Mouse (Mus musculus) frontal cortex, postnatal 10 days (tissue): ENCODE results near the gene Marco.

Experiments used
- DNase-seq, 2 experiments: peaks; one replicate each; pipeline ENCODE4 v3.0.0; 2022; ENCODE audit warnings: low spot score in 2 of 2, mixed read lengths in 1 of 2

Gene Marco

DNA sequence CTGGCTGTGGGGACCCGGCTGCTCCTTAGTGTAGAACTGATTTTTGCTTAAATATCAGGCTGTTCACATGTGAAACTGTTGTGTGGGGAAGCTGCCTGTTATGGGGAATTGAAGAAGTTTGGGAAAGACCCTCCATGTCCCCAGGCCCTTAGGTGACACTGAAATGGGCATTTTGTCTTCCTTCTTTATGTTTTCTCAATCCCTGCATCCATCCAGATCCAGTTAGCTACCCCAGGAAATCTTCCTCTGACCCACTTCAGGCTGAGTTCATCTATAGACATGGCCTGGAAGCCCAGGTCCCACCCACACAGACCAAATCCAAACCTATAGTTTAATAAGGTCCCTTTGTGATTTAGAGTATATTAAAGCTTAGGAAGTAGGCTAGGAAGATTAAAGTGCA is at the start of gene Marco:
Gene Marco (minus strand): TSS at position 101 of the 400 bp plus-strand sequence.
- DNase-seq: no peak

- no peak for DNase-seq
These were observed 34.7 kb upstream of the Marco start for GRCm38 (mm10) chr1:120539506-120540029.

- DNase-seq: no peak
These were observed 32.2 kb upstream of the Marco start for GRCm38 (mm10) chr1:120536998-120537397.

DNA sequence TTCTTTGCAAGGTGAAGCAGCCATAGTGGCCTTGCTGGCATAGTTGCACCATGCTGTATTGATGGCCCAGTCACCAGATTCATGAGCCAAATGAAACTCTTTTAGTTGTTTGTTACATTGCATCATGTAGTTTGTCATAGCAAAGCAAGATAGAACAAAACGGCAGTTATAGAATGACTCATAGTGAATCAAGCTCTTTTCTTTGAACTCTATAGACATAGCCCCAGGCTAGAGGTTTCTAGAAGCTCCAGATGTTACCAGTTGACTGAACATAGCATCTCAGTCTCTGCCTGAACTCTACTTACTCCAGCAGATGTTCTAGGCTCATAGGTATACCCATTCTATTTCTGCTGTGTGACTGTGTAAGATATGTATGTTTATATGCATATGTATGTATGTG is 31.1 kb upstream of the Marco start:
- no peak for DNase-seq

DNA sequence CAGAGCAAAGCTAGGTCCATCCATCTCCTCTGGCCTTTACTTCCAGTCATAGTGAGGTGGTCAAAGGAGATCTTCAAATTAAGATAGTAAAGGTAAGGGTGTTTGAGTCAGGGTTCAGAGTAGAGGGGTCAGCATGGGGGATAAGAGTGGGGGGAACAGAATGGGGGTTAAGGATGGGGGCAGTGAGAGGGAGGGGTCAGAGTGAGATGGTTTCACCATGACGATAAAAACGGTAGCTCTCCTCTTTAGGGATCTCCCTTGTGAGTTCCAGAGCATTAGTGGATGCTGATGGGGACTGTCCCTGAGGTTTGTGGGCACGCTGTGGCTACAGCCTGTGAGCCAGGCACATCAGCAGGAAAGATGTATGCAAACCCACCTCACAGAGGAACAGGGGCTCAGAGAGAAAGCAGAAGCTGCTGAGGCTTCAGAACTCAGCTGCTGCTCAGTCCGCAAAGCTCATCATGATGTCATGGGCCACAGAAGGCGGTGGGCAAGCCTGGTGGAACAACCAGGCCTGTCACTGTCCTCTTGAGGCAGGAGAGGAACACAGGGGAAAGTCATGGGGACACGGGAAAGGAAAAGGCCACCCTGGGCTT is 27.6 kb upstream of the Marco start:
- no peak for DNase-seq

GRCm38 (mm10) chr1:120531770-120532169 is 26.9 kb upstream of the Marco start:
- DNase-seq: no peak

DNA sequence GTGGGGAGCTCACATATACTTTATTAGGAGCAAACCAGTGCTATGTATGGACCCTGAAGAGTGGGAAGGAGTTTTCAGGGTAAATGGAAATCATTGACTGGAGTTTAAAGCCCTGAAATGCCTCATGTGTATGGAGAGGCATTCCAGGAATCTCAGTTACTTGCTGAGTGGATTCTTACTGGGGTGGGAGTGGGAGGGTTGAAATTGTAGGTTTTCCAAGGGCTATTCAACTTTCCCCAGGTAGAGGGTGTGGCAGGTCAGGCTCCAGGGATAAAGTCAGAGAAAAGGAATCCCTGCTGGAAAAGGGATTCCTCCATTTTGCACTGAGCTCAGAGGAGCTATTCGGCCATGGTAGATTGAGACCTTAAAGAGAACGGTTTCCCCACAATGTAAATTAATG is 25.1 kb upstream of the Marco start:
- DNase-seq: no peak

GRCm38 (mm10) chr1:120517618-120518017 is 12.8 kb upstream of the Marco start:
- DNase-seq: no peak

GRCm38 (mm10) chr1:120510311-120510710 is 5.5 kb upstream of the Marco start:
- DNase-seq: no peak

- no peak for DNase-seq
These were observed 4.2 kb upstream of the Marco start for GRCm38 (mm10) chr1:120508976-120509375.

DNA sequence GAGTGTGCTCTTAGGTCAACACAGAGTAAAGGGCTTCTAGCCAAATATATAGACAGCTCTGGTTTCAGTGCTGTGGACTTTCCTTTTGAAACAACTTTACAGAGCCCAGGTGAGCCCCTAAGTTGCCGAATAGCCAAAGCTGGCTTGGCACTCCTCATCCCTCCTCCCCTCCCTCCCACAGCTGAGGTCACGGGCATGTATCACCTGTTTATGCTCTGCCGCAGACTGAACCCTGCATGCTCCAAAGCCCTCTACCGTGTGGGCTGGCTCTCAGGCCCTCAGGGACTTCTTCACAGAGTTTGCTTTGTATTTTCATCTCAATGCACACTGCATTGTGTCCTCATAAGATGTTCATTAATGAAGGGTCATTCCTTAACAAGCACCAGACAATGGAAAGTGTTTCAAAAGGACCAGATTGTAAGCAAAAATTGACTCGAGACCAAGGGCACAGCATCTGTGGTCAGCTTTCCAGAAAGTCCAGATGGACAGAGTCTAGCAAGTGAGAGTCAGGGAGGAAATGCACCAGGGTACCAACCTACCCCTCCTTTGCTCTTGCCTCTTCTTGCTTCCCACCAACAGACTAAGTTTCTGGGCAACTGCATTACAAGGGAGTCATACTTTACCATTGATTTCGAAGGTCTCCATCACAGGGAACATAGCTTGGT is 646 bp downstream of the Marco start:
- no peak for DNase-seq

- no peak for DNase-seq
These were observed 3.3 kb downstream of the Marco start for GRCm38 (mm10) chr1:120501496-120501895.

DNA sequence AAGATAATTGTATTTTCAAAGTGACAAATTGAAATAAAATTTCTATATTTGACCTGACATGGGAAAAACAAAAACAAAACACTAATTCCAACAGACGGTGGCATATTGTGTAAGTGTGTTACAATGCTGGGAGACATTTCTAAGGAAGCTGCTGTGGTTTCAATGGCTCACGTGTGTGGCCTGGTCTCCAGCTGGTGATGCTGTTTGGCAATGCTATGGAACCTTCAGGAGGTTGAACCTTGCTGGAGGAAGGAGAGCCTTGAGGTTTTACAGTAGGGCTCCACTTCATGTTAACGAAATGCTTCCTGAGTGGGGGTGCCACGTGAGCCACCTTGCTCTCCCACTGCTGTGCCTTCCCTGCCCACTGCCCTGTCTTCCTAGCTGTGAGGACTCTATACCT is 6.8 kb downstream of the Marco start:
- no peak for DNase-seq

DNA sequence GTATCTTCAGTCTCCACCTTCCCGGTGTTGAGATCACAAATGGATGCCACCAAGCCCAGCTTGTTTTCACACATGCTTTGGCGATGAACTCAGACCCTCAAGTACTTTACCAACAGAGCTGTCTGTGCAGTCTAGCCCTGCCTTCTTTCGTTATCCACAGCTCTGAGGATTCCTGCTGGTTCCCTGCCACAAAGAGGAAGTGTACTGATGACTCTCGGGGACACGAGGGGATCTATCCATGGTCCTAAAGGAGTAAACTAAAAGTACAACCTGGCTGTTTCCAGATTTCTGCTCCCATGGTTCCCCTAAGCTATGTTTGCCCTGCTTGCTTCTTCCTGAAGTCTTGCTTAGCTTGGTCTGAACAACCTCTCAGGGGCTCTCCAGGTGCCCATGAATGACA is 23.9 kb downstream of the Marco start:
- DNase-seq: no peak

DNA sequence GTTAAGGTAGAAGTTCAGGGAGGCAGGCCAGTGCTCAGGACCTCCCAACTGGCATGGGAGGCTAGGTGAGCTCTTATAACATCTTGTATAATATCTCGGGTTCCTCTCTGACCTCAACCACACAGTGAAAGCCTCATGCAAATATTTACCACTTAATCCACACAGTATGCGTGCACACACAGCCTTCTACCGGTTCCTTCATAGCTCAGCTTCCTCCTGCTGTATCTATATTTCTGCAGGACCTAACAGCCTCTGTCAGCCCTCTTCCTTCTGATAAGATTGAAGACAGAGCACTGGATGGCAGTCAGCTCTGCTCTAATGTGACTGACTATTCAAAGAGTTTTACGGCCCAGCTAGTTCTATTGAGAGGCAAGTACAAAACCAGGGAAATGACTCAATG is 30.0 kb downstream of the Marco start:
- DNase-seq: no peak

- DNase-seq: peak; percentile 7 to 44
These were observed 35.9 kb downstream of the Marco start for GRCm38 (mm10) chr1:120468891-120469290.

DNA sequence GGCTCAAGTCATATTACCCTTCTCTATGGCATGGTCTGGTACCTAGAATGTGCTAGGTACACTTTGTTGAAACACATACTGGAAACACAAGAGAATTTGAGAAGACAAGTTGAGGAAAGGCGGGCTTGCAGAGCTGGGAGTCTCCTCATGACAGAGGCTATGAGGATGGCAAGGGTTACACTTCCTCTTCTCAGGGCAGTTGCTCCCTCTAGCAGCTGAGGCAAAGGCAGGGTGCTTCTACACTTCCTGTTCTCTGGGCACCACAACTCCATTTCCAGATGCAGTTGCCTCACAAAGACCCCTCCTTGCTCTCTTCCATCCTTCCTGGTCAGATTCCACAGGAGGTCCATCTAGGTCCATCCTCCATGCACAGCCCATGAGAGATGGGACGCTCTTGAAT is 37.5 kb downstream of the Marco start:
- no peak for DNase-seq

DNA sequence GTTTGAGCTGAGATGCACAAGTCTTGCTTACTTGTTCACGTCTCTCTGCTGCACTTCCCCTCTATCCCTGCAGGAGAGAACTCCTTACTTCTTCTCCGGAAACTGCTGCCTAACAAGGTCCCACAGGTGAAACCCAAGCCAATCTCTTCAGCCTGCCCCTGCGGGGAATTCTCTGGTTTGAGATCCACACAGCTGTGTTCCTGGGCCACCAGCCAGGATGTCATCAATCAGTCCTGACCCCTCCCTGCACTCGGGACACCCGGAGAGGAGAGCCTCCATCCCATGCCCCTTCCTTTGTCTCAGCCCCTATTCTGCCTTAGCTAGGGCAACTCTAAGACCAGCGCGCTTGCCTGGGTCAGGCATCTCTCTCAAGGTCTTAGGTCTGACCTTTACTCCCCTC is 38.1 kb downstream of the Marco start:
- DNase-seq: no peak

DNA sequence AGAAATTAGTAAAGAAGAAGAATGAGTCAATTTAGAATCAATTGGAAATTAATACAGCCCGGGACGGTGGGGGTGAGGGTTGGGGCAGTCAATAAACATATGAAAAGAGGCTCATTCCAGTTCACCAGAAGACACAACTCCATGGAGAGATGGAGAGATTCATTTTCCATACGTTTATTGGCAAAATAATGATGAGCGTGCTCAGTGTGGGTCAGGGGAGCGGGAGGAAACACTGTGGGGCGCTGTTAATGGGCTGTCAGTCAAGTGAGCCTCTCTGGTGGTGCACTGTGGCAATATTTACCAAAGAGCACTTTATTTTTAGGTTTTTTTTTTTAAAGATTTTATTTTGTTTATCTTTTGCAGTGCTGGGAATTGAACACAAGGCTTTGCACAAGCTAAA is 45.8 kb downstream of the Marco start:
- DNase-seq: no peak

DNA sequence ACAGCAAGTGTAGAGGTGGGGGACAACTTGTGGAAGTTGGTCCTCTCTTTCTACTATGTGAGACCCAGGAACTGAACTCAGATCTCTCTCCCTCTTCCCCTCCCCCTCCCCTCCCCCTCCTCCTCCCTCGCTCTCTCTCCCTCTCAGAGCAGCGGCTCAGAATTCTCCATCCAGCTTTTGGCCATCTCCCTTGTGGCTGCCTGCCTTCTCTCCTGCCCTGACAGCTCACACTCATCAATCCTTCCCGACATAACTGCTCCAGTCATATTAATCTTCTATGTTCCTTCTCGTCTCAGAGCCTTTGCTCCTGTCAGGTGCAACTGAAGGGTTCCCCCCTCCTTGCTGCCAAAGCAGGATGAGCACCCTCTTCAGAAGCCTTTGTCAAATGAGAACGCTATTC is 46.3 kb downstream of the Marco start:
- no peak for DNase-seq

- DNase-seq: no peak
These were observed 53.1 kb downstream of the Marco start for GRCm38 (mm10) chr1:120451486-120452270.

DNA sequence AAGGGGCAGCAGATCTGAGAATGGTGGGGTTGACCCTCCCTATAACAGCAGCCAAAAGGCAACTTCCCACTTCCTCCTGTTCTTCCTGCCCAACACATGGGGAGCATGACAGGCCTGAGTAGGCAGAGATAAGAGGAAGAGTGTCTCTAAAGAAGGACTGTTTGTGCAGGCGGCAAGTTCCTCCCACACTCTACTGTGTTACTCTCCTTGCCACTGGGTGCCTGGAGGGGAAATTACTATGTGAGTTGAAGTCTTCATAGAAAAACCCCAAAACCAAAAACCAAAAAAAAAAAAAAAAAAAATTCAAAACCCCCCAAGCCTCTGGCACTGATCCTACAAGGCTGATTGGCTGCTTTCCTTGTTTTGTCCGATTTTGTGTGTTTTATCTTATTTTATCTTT is 55.2 kb downstream of the Marco start:
- no peak for DNase-seq

DNA sequence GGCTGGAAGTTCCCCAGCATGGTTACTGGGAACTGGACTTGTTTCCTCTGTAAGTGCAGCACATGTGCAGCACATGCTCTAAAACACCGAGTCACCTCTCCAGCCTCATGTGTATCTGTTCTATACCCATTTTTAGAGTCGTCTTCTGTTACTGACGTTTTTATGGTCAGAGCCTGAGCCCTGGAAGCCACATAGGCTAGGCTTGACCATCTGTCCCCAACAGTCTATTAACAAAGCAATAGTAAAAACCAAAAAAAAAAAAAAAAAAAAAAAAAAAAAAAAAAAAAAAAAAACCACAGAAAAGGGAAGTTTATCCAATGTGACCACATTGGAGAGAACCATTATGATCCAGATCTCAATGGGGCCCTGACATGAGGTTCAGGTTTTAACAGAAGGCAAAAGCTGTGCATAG is 61.6 kb downstream of the Marco start:
- DNase-seq: no peak
